Mouse (Mus musculus): ENCODE measurements around the gene Mipep. TPM values are rescaled to one million over a fixed set of nuclear protein-coding genes. Genes with fewer than 3 reads are reported as not detected.

The Mipep gene
- polyA plus RNA-seq, 2 experiments = 13.1 to 21.4 TPM

- TF ChIP-seq POLR2A (IDR thresholded peaks at IDR 0.05; ENCODE audit: borderline replicate concordance, extremely low read depth, insufficient read depth, insufficient read length) = no peak
- H3K4me3 ChIP-seq (replicated peaks; ENCODE audit: low read length) = 0 out of 2 replicates have a peak overlapping the region, but pooled peaks have one; percentile 22
- no peaks in the 10 kb centered on the region for H3K27me3 ChIP-seq (ENCODE audit: control insufficient read depth, insufficient read depth, low read length)
- H3K4me1 ChIP-seq (ENCODE audit: control insufficient read depth, insufficient read depth, low read length) = peaks cover 7% of the 10 kb centered on the region
- H3K9me3 ChIP-seq (ENCODE audit: control insufficient read depth, low read length) = no peaks in the 10 kb centered on the region
- H3K36me3 ChIP-seq (ENCODE audit: control insufficient read depth, insufficient read depth, low read length) = no peaks in the 10 kb centered on the region
- H3K4me2 ChIP-seq (replicated peaks; ENCODE audit: low read depth, low read length, severe bottlenecking) = peak overlapping the region; percentile 41
- ATAC-seq (ENCODE audit: low FRiP score, low read depth) (peak; percentile 65), DNase-seq (ENCODE audit: low spot score) (peak; percentile 64)
- H3K9ac ChIP-seq (ENCODE audit: low read depth, low read length, severe bottlenecking) = no peak overlapping the region
- no peak overlapping the region for H3K27ac ChIP-seq (replicated peaks; ENCODE audit: low read depth, low read length)
- 5% methylated on average over 8 of the region's 8 CpGs for WGBS
Observed at GRCm38 (mm10) chr14:60771057-60771456, 13.3 kb upstream of the Mipep start.

GRCm38 (mm10) chr14:60773476-60773875, 10.9 kb upstream of the Mipep start:
- ATAC-seq (ENCODE audit: low FRiP score, low read depth) (no peak), DNase-seq (ENCODE audit: low spot score) (no peak)
- 82% methylated on average over 2 of the region's 2 CpGs for WGBS
- TF ChIP-seq POLR2A (IDR thresholded peaks at IDR 0.05; ENCODE audit: borderline replicate concordance, extremely low read depth, insufficient read depth, insufficient read length) = no peak
- H3K9ac ChIP-seq (ENCODE audit: low read depth, low read length, severe bottlenecking) = no peak overlapping the region
- no peaks in the 10 kb centered on the region for H3K4me1 ChIP-seq (ENCODE audit: control insufficient read depth, insufficient read depth, low read length)
- no peak overlapping the region for H3K4me2 ChIP-seq (replicated peaks; ENCODE audit: low read depth, low read length, severe bottlenecking)
- no peak overlapping the region for H3K4me3 ChIP-seq (replicated peaks; ENCODE audit: low read length)
- no peaks in the 10 kb centered on the region for H3K36me3 ChIP-seq (ENCODE audit: control insufficient read depth, insufficient read depth, low read length)
- H3K27me3 ChIP-seq (ENCODE audit: control insufficient read depth, insufficient read depth, low read length) = no peaks in the 10 kb centered on the region
- H3K9me3 ChIP-seq (ENCODE audit: control insufficient read depth, low read length) = no peaks in the 10 kb centered on the region
- no peak overlapping the region for H3K27ac ChIP-seq (replicated peaks; ENCODE audit: low read depth, low read length)

- H3K4me3 ChIP-seq (replicated peaks; ENCODE audit: low read length) = no peak overlapping the region
Observed at GRCm38 (mm10) chr14:60776521-60776920, 7.9 kb upstream of the Mipep start.

GRCm38 (mm10) chr14:60777485-60777919, 6.9 kb upstream of the Mipep start:
- no peaks in the 10 kb centered on the region for H3K27me3 ChIP-seq (ENCODE audit: control insufficient read depth, insufficient read depth, low read length)
- DNase-seq (ENCODE audit: low spot score) (no peak), ATAC-seq (ENCODE audit: low FRiP score, low read depth) (no peak)
- H3K9me3 ChIP-seq (ENCODE audit: control insufficient read depth, low read length) = no peaks in the 10 kb centered on the region
- no peak for TF ChIP-seq POLR2A (IDR thresholded peaks at IDR 0.05; ENCODE audit: borderline replicate concordance, extremely low read depth, insufficient read depth, insufficient read length)
- H3K4me2 ChIP-seq (replicated peaks; ENCODE audit: low read depth, low read length, severe bottlenecking) = no peak overlapping the region
- no peaks in the 10 kb centered on the region for H3K36me3 ChIP-seq (ENCODE audit: control insufficient read depth, insufficient read depth, low read length)
- 78% methylated on average over 5 of the region's 5 CpGs for WGBS
- no peak overlapping the region for H3K27ac ChIP-seq (replicated peaks; ENCODE audit: low read depth, low read length)
- H3K4me1 ChIP-seq (ENCODE audit: control insufficient read depth, insufficient read depth, low read length) = no peaks in the 10 kb centered on the region
- H3K9ac ChIP-seq (ENCODE audit: low read depth, low read length, severe bottlenecking) = no peak overlapping the region
- H3K4me3 ChIP-seq (replicated peaks; ENCODE audit: low read length) = no peak overlapping the region

More at GRCm38 (mm10) chr14:60776521-60776920, 7.9 kb upstream of the Mipep start:
- Histone ChIP-seq H3K27me3 (ENCODE audit: control insufficient read depth, insufficient read depth, low read length) (no peaks in the 10 kb centered on the region), H3K4me2 (replicated peaks; ENCODE audit: low read depth, low read length, severe bottlenecking) (no peak overlapping the region), H3K27ac (replicated peaks; ENCODE audit: low read depth, low read length) (no peak overlapping the region), H3K36me3 (ENCODE audit: control insufficient read depth, insufficient read depth, low read length) (no peaks in the 10 kb centered on the region), H3K4me1 (ENCODE audit: control insufficient read depth, insufficient read depth, low read length) (no peaks in the 10 kb centered on the region), H3K9me3 (ENCODE audit: control insufficient read depth, low read length) (no peaks in the 10 kb centered on the region), H3K9ac (ENCODE audit: low read depth, low read length, severe bottlenecking) (no peak overlapping the region)
- ATAC-seq (ENCODE audit: low FRiP score, low read depth) (no peak), DNase-seq (ENCODE audit: low spot score) (no peak)
- no peak for TF ChIP-seq POLR2A (IDR thresholded peaks at IDR 0.05; ENCODE audit: borderline replicate concordance, extremely low read depth, insufficient read depth, insufficient read length)
- 86% methylated on average over 8 of the region's 8 CpGs for WGBS

GRCm38 (mm10) chr14:60779198-60779597, 5.2 kb upstream of the Mipep start:
- DNase-seq (ENCODE audit: low spot score) (no peak), ATAC-seq (ENCODE audit: low FRiP score, low read depth) (no peak)
- H3K4me1 ChIP-seq (ENCODE audit: control insufficient read depth, insufficient read depth, low read length) = no peaks in the 10 kb centered on the region
- no peak for TF ChIP-seq POLR2A (IDR thresholded peaks at IDR 0.05; ENCODE audit: borderline replicate concordance, extremely low read depth, insufficient read depth, insufficient read length)
- H3K9me3 ChIP-seq (ENCODE audit: control insufficient read depth, low read length) = no peaks in the 10 kb centered on the region
- WGBS = 89% methylated on average over 7 of the region's 7 CpGs
- no peak overlapping the region for H3K27ac ChIP-seq (replicated peaks; ENCODE audit: low read depth, low read length)
- H3K4me3 ChIP-seq (replicated peaks; ENCODE audit: low read length) = no peak overlapping the region
- no peak overlapping the region for H3K9ac ChIP-seq (ENCODE audit: low read depth, low read length, severe bottlenecking)
- no peak overlapping the region for H3K4me2 ChIP-seq (replicated peaks; ENCODE audit: low read depth, low read length, severe bottlenecking)
- no peaks in the 10 kb centered on the region for H3K27me3 ChIP-seq (ENCODE audit: control insufficient read depth, insufficient read depth, low read length)
- H3K36me3 ChIP-seq (ENCODE audit: control insufficient read depth, insufficient read depth, low read length) = no peaks in the 10 kb centered on the region
